Mouse (Mus musculus) liver, embryonic 11.5 days (tissue): ENCODE results near the gene Msn. TPM values are rescaled to one million over a fixed set of nuclear protein-coding genes. Genes with fewer than 3 reads are reported as not detected.

Experiments
- ATAC-seq: fragments of 200-750 bp; cut with Nextera tagmentation; replicated peaks from 2 replicates; pipeline ENCODE4 v1.8.0; 2017; ENCODE audit warnings: moderate number of reproducible peaks, mild to moderate bottlenecking, moderate TSS enrichment, moderate library complexity; ENCODE audit not compliant: low FRiP score
- DNase-seq: peaks from one replicate; pipeline ENCODE4 v3.0.0-alpha.2; 2017; ENCODE audit warnings: low spot score
- H3K27ac ChIP-seq: fragments of 300-500 bp; sonication (generic); 2 replicates; pipeline ENCODE4 v1.5.1; 2014; ENCODE audit warnings: mild to moderate bottlenecking, low read depth, low read length, control low read depth
- H3K27me3 ChIP-seq: fragments of 300-500 bp; sonication (generic); replicated peaks from 2 replicates; pipeline ENCODE4 v1.6.1; 2014; ENCODE audit warnings: low read length, mixed read lengths; ENCODE audit not compliant: control insufficient read depth, insufficient read depth
- H3K36me3 ChIP-seq: fragments of 300-500 bp; sonication (generic); 2 replicates; pipeline ENCODE4 v1.6.1; 2014; ENCODE audit warnings: mild to moderate bottlenecking, low read length, moderate library complexity, mixed read lengths; ENCODE audit not compliant: control insufficient read depth, insufficient read depth
- H3K4me1 ChIP-seq: fragments of 300-500 bp; sonication (generic); replicated peaks from 2 replicates; pipeline ENCODE4 v1.6.1; 2014; ENCODE audit warnings: low read length, mixed read lengths; ENCODE audit not compliant: control insufficient read depth, insufficient read depth
- H3K4me2 ChIP-seq: fragments of 300-500 bp; sonication (generic); 2 replicates; pipeline ENCODE4 v1.6.1; 2014; ENCODE audit warnings: mild to moderate bottlenecking, control low read depth, moderate library complexity
- H3K4me3 ChIP-seq: fragments of 300-500 bp; sonication (generic); 2 replicates; pipeline ENCODE4 v1.5.1; 2014; ENCODE audit warnings: low read depth, low read length, control low read depth
- H3K9ac ChIP-seq: fragments of 300-500 bp; sonication (generic); 2 replicates; pipeline ENCODE4 v1.6.1; 2014; ENCODE audit warnings: low read depth, low read length, control low read depth
- H3K9me3 ChIP-seq: fragments of 300-500 bp; sonication (generic); 2 replicates; pipeline ENCODE4 v1.6.1; 2016; ENCODE audit warnings: low read length, inconsistent platforms, mixed read lengths; ENCODE audit not compliant: control insufficient read depth
- WGBS: fragments of 180-500 bp; shearing (Covaris S2); extraction: QIAGEN DNeasy Blood & Tissue Kit; methylation state at CpG from one replicate; pipeline ENCODE4 v1.1.7; 2014; 5-methylcytosine and 5-hydroxymethylcytosine counted together
- polyA plus RNA-seq: library from polyadenylated mRNA; unstranded; fragments of >200 nt; fragmentation: Nextera tagmentation; extraction: Ambion mirVana; gene quantifications from 2 replicates; pipeline ENCODE4 v1.2.1, GENCODE M21; 2014

Msn gene
- polyA plus RNA-seq, 1 experiment from 2014 or later, result 116 TPM

DNA sequence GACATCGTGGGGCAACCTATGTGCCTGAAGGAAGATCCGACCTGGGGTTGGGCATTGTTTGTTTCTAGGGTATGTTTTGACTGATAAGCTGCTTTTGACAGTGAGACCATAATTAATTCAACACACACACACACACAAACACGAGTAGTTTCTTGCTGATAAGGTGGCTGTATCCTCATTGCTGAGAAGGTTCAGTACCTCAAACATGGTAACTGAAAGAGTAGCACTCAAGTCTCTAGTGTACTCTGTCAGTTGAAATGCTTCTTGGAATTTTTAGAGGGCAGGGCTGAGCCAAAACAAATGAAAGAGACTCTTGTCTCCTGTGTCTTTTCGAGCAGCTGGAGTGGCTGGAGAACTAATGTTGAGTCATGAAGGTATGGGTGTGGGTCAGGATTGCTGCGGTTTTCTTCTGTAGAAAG is 38.4 kb downstream of the Msn start:
- H3K4me3 ChIP-seq, result no peak overlapping the region
- H3K4me1 ChIP-seq, result peaks cover 10% of the 10 kb centered on the region
- no peaks in the 10 kb centered on the region for H3K9me3 ChIP-seq
- no peaks in the 10 kb centered on the region for H3K27me3 ChIP-seq
- H3K27ac ChIP-seq, result peak overlapping the region; percentile 64
- no peak overlapping the region for H3K9ac ChIP-seq
- 38% methylated on average over 5 of the region's 5 CpGs for WGBS
- DNase-seq (no peak), ATAC-seq (peak; percentile 57)
- H3K36me3 ChIP-seq, result no peaks in the 10 kb centered on the region
- peak overlapping the region; percentile 44 for H3K4me2 ChIP-seq

DNA sequence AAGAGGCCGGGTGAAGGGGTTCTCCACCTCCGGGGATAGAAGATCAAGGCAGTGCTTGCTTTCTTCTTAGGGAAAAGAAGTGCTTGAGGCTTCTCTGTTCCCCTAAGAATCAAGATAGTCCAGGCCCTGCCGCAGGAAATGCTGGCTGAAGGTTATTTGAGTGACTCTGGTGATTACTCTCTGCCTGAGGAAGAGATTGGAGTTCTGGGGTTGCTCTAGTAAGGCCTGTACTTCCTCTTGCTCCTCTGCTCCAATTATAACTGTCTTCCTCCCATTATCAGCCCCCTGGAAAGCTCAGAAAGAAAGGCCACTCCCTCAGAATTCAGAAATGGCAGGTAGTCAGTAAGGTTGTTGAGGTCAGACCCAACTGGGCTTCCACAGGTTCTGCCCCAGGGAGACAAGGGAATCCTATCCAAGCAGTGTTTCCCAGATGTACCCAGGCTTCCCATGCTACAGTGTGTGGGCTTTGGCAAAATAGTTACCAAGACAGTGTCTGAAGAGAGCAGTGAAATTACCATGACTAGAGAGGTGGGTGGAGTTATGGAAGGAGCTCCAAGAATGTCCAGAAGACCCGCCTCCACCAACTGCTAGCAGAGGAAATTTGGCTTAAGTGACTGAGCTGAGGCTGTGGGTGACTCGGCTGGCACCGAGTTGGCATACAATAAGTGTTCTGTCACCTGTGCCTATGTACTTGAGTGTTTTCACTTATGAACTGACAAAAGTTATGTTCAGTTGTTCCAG is 39.2 kb downstream of the Msn start:
- Histone ChIP-seq H3K27ac (peak overlapping the region; percentile 38; the same call in 1 of the 2 replicates), H3K36me3 (no peaks in the 10 kb centered on the region), H3K4me1 (peaks cover 10% of the 10 kb centered on the region), H3K9ac (no peak overlapping the region), H3K4me2 (peak overlapping the region; percentile 44), H3K9me3 (no peaks in the 10 kb centered on the region), H3K4me3 (no peak overlapping the region), H3K27me3 (no peaks in the 10 kb centered on the region)
- WGBS, result 51% methylated on average over 6 of the region's 6 CpGs
- DNase-seq (no peak), ATAC-seq (no peak; the same call in 1 of the 2 replicates)

DNA sequence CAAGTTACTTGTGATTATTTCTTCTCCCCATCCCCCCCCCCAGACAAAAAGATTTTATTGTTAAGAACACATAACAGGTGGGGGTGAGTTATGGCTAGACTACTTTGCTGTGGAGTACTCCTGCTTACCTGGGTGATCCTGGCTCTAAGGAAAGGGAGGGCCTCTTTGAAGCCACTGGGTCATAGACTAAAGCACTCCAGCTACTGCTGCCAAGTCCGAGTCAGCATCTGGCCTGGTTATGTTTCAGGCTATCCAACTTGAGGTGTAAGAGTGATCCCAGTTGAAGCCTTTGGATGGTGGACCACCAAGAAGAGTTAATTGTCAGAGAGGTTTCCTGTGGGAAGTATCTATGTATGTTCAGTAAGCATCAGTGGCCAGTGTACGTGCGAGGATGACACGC is 39.7 kb downstream of the Msn start:
- Histone ChIP-seq H3K27ac (no peak overlapping the region), H3K4me1 (peaks cover 10% of the 10 kb centered on the region), H3K27me3 (no peaks in the 10 kb centered on the region), H3K9me3 (no peaks in the 10 kb centered on the region), H3K36me3 (no peaks in the 10 kb centered on the region), H3K4me3 (no peak overlapping the region), H3K9ac (no peak overlapping the region), H3K4me2 (no peak overlapping the region)
- DNase-seq, result no peak
- ATAC-seq, result no peak
- whole genome bisulfite sequencing, result 80% methylated on average over 4 of the region's 4 CpGs

DNA sequence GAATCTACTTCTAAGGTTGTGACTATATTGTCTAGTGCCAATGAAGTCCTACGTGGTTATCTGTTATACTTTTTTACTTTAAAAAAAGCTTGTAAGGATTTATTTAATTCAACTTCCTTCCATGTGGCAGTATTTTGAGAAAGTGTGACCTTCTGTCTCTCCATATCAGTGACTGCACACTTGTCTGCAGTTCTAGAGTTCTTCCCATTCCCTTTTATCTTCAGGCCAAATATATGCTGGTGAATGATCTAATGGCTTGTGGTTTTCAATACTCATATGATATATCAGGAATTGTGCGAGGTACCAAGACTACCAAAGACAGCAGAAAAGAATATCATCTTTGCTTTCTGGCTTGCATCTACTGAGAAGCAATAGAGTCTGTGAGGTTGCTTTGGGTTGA is 43.4 kb downstream of the Msn start:
- ATAC-seq (no peak), DNase-seq (no peak)
- 70% methylated on average over 2 of the region's 2 CpGs for WGBS
- no peak overlapping the region for H3K4me2 ChIP-seq
- H3K27me3 ChIP-seq, result no peaks in the 10 kb centered on the region
- H3K27ac ChIP-seq, result no peak overlapping the region
- H3K4me3 ChIP-seq, result no peak overlapping the region
- no peaks in the 10 kb centered on the region for H3K36me3 ChIP-seq
- H3K4me1 ChIP-seq, result peaks cover 8% of the 10 kb centered on the region
- H3K9me3 ChIP-seq, result no peaks in the 10 kb centered on the region
- H3K9ac ChIP-seq, result no peak overlapping the region

- no peaks in the 10 kb centered on the region for H3K27me3 ChIP-seq
- no peaks in the 10 kb centered on the region; the same call in 1 of the 2 replicates for H3K4me1 ChIP-seq
- H3K4me3 ChIP-seq, result no peak overlapping the region
- DNase-seq (no peak), ATAC-seq (no peak)
- H3K9ac ChIP-seq, result no peak overlapping the region
- no peaks in the 10 kb centered on the region for H3K36me3 ChIP-seq
- no peak overlapping the region for H3K27ac ChIP-seq
- H3K9me3 ChIP-seq, result no peaks in the 10 kb centered on the region
- H3K4me2 ChIP-seq, result no peak overlapping the region
- WGBS, result 50% methylated on average over 3 of the region's 3 CpGs
These were observed 49.2 kb downstream of the Msn start for GRCm38 (mm10) chrX:96144960-96145488.

DNA sequence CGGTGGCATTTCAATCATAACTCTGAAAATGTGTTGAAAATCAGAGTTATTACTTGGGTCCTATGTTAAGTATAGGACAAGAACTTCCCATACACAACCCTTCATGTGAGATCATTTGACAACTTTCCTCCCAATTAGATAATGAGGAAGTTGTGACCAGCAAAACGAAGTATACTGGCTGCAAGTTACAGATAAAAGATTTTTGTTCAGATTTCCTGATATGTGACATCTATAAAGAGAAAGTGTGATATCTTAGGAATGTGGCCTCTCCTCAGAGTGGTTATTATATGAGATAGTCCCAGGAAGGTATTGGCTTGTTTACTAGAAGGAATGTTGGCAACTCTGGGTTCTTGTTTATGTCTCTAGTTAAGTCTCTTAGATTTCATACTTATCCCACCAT is 52.4 kb downstream of the Msn start:
- no peaks in the 10 kb centered on the region for H3K27me3 ChIP-seq
- H3K4me1 ChIP-seq, result no peaks in the 10 kb centered on the region
- DNase-seq (no peak), ATAC-seq (no peak)
- no peak overlapping the region for H3K27ac ChIP-seq
- H3K4me2 ChIP-seq, result no peak overlapping the region
- no peak overlapping the region for H3K4me3 ChIP-seq
- H3K9me3 ChIP-seq, result no peaks in the 10 kb centered on the region
- no peaks in the 10 kb centered on the region; the same call in 1 of the 2 replicates for H3K36me3 ChIP-seq
- WGBS, result 51% methylated on average over 2 of the region's 2 CpGs
- H3K9ac ChIP-seq, result no peak overlapping the region

- no peak overlapping the region for H3K27ac ChIP-seq
- no peaks in the 10 kb centered on the region; the same call in 1 of the 2 replicates for H3K36me3 ChIP-seq
- H3K27me3 ChIP-seq, result no peaks in the 10 kb centered on the region
- no peak overlapping the region for H3K4me3 ChIP-seq
- WGBS, result 88% methylated on average over 3 of the region's 3 CpGs
- no peak overlapping the region for H3K4me2 ChIP-seq
- no peak for ATAC-seq
- H3K4me1 ChIP-seq, result no peaks in the 10 kb centered on the region
- no peak overlapping the region for H3K9ac ChIP-seq
- H3K9me3 ChIP-seq, result no peaks in the 10 kb centered on the region
- no peak for DNase-seq
These were observed 57.5 kb downstream of the Msn start for GRCm38 (mm10) chrX:96153362-96153761.

DNA sequence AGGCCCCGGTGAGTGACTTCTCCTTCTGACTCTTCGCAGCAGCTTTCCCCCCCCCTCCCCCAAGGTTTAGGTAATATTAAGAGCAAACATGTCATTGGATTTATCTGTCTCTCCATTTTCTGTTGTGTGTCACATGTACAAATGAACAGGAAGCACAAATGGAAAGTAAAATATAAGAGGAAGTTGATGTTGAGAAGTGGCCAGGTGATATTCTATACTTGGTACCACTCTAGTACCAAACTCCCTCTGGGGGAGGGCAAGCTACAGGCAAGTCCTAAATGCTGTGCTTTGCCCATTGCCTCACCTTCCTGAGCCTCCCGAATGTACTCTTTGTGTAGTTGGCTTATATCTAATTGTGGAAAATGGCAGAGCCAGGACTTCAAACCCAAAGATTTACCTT is 62.1 kb downstream of the Msn start:
- Histone ChIP-seq H3K4me3 (no peak overlapping the region), H3K27ac (no peak overlapping the region), H3K27me3 (no peaks in the 10 kb centered on the region), H3K36me3 (no peaks in the 10 kb centered on the region), H3K9ac (no peak overlapping the region), H3K4me1 (no peaks in the 10 kb centered on the region), H3K9me3 (no peaks in the 10 kb centered on the region), H3K4me2 (no peak overlapping the region)
- DNase-seq, result no peak
- no peak for ATAC-seq
- 81% methylated on average over 3 of the region's 3 CpGs for WGBS

DNA sequence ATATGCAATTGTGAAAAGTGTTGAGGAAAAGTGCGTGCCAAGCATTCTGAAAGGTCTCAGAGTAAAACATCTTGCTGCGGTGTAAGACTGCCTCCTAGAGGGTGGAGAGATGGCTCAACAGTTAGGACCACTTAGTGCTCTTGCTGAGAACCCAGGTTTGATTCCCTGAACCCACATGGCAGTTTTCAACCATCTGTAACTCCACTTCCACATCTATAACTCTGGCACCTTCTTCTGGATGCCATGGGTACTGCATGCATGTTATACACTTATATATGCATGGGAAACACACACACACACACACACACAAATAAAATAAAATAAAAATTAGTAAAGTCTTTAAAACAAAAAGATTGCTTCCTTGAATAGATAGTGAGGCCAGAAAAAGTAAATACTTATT is 66.7 kb downstream of the Msn start:
- no peak for DNase-seq

More for the DNA sequence above, 66.7 kb downstream of the Msn start:
- H3K9me3 ChIP-seq, result no peaks in the 10 kb centered on the region
- H3K4me1 ChIP-seq, result no peaks in the 10 kb centered on the region
- 75% methylated on average over 2 of the region's 2 CpGs for WGBS
- no peak overlapping the region for H3K4me2 ChIP-seq
- no peak overlapping the region for H3K27ac ChIP-seq
- peaks cover 2% of the 10 kb centered on the region; the same call in 1 of the 2 replicates for H3K36me3 ChIP-seq
- no peaks in the 10 kb centered on the region for H3K27me3 ChIP-seq
- no peak for ATAC-seq
- no peak overlapping the region for H3K4me3 ChIP-seq
- H3K9ac ChIP-seq, result no peak overlapping the region
